Mouse (Mus musculus) layer of hippocampus, postnatal 36 days (tissue): ENCODE results near the gene Igf2bp2. TPM values are rescaled to one million over a fixed set of nuclear protein-coding genes. Genes with fewer than 3 reads are reported as not detected.

Source experiments
- DNase-seq, 2 experiments: peaks; one replicate each; pipeline ENCODE4 v3.0.0; 2022
- total RNA-seq, 2 experiments: library from RNA; stranded (reverse); gene quantifications; 2 replicates each; pipeline ENCODE4 v1.2.3; 2021

Gene Igf2bp2
- total RNA-seq, 2 experiments from 2014 or later: 0.37 to 0.46 TPM

DNA sequence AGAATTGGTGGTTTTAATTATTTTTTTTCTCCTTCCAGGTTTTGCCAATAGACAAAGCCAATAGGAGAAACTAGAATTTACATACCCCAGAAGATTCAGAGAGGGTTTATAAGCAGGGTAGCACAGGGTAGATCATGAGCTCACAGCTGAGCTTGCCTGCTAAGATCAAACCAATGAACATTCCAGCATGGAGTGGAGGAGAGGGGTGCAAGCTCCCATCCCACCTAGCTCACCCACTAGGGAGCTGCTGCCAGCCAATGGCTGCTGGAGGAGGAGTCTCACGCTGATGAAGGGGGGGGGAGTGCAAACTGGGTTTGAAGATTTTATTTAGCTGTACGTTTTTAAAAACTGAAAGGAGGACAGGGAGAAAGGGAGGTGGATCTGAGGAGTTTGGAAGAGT lies 14.0 kb downstream of the Igf2bp2 start:
- no peak for DNase-seq

GRCm38 (mm10) chr16:22147131-22147530 lies 16.0 kb downstream of the Igf2bp2 start:
- DNase-seq: no peak

DNA sequence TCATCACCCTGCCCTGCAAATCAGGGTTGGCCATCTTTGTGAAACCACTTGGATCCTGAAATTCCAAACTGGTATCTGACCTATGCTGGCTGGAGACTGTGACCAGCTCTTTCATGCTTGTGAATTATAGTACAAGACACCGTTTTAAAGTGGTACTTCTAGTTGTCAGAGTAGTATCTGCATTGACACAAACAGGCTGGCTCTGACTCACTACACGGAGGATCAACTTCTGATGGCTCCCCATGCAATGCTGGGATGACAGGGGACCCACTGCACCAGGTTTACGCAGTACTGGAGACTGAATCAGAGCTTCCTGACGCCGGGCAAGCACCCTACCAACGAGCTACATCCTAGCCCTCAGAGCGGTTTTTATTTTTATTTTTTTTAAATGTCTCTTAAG lies 17.0 kb downstream of the Igf2bp2 start:
- no peak for DNase-seq

DNA sequence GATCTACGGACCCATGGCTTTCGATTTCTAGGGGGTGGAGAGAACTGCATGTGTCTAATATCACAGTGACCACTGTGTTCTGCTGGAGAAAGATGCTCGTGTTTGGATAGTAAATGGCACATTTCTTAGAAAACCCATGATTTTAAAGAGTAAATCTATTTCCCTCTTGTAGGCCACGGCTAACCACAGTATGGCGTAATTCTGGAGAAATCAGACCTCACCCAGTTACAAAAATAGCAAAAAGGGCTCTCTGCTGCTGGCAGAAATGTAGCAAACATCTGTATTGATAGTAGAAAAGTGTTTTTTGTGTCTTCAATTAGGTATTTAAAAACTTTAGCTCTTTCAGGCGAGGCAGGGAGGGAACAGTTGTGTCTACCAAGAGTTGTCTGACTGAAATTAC lies 18.6 kb downstream of the Igf2bp2 start:
- DNase-seq: no peak

DNA sequence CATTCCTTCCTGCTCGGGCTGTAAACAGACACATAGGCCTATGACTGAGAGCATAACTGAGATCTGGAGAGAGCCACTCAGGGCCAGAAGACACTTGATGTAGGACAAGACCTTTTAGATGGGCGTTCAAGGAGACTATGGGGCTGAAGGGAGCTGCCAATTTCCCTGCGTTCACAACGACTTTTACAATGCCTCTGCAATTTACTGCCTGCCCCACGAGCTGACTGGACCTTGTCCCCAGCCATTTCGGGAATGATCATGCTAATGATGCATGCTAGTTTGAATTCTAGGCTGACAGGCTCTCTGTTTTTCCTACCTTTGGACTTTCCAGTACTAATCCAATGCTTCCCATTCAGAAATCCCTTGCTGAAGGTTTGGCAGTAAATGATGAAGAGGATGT lies 22.2 kb downstream of the Igf2bp2 start:
- no peak for DNase-seq

DNA sequence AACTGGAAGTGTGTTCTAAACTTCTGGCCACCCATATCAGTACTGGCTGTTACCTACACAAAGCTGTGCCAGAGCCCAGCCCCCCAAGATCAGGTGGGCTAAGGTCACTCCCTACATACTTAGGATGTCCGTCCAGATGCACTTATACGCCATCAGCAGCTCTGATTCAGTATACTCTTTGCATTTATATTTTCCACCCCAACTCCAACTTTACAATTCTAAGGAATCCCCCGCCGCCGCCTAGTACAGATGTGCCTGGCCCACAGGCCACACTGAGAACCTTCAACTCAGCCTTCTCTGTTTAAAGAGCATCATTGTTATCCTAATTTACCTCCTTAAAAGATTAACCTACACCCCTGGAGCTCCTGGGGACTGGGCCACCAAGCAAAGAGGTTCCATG lies 23.3 kb downstream of the Igf2bp2 start:
- no peak for DNase-seq

DNA sequence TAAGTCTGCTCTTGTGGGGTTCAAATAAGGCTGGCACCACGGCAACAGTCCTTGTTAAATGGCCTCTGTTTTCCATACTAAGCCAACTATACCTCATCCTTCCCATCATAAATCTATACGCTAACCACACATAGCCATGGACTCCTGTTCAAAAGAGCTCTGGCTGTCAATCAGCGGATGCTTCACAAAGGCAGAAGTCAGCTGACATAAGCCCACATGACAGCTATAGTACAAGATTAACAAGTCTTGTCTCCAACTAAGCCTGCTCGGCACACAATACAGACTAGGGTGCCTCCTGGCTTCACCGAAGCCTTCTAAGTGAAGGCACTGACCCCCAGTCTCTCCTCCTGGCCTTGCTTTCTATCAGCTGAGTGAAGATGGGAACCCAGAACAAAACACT lies 26.9 kb downstream of the Igf2bp2 start:
- DNase-seq: no peak

GRCm38 (mm10) chr16:22131321-22131720 lies 31.8 kb downstream of the Igf2bp2 start:
- no peak for DNase-seq

DNA sequence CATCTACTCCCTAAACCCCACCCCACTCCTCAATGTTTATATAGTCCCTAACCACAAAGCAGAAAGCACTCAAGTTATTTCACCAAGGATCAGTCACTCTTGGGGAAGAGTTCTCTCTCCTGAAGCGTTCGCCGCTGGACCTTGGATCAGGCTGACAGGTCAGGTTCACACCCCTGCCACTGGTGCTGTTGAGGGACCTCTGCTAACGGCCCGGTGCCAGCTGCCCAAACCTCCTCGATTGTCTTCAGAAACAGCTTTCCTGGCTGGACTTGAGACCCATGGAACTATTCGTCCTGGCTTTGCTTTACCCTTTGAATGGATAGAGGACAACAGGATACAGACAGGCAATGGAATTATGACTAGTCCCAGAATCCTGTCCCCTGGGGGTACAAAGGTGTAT lies 33.6 kb downstream of the Igf2bp2 start:
- DNase-seq: no peak

GRCm38 (mm10) chr16:22128595-22128994 lies 34.5 kb downstream of the Igf2bp2 start:
- no peak for DNase-seq

DNA sequence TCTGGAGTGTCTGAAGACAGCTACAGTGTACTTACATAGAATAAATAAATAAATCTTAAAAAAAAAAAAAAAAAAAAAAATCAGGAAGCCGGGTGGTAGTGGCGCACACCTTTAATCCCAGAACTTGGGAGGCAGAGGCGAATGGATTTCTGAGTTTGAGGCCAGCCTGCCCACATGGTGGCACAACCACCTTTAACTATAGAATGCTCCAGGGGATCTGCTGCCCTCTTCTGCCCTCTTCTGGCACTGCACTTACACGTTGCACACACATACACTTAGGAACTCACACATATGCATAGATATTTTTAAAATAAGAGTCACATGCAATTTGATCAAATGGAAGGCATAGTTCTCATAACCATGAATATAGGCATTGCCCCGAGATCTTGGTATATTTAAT lies 35.3 kb downstream of the Igf2bp2 start:
- DNase-seq: no peak

- DNase-seq: no peak
These were observed 36.2 kb downstream of the Igf2bp2 start for GRCm38 (mm10) chr16:22126936-22127335.

- DNase-seq: no peak
These were observed 38.7 kb downstream of the Igf2bp2 start for GRCm38 (mm10) chr16:22124325-22124918.

GRCm38 (mm10) chr16:22123658-22124057 lies 39.4 kb downstream of the Igf2bp2 start:
- peak; percentile 21 to 29 for DNase-seq

GRCm38 (mm10) chr16:22121109-22121508 lies 42.0 kb downstream of the Igf2bp2 start:
- DNase-seq: no peak

- no peak for DNase-seq
These were observed 43.6 kb downstream of the Igf2bp2 start for GRCm38 (mm10) chr16:22119524-22119923.

DNA sequence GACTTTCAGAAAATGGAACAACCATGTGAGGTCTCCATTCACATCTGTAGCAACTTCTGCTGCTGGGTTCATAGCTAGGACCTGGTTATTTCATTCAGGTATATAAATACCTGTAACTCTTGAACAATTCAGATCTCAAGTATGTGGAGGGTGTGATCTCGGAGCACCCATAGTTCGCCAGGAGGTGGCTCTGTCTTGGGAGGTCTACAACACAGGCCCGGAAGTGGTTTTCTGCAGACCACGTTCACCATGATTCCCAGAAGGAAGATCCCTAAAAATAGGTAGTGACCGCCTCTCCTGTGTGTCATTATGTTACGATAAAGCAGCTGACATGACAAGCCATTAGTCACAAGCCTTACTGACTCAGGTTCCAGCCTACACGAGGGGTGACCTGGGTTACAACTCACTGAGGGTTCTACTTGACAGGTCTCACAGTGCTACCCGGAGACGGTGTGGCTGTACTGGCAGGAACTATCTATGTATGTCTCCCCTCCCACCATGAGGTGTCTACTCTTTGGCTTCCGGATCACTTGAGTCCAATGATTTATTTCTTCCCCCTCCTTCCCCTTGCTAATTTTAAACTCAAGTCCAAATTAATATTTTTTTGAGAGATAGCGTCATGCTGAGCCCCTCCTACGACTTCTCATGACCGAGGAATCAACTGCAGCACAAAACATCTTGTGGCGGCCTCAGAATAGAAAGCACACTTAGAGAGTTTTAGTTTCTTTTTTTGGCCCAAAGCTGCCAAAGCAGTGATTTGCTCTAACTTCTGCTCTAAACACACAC lies 44.2 kb downstream of the Igf2bp2 start:
- no peak for DNase-seq

DNA sequence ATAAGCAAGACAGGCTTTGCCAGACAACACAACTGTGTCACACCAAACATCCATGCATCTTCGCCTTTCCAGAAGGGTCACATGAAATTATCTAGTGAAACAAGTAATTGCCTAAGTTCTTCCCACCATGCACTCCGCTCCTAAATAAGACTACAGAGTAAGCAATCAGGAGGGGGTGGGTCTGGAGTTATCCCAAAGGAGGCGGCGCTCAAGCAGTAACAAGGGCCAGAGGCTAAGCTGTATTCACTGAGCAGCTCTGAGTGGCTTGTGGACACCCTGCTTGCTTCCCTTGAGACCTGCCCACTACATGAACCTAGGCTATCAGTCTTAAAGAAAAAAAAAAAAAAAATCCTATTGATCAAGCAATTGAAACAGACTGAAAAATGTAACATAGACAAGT lies 44.9 kb downstream of the Igf2bp2 start:
- no peak for DNase-seq

DNA sequence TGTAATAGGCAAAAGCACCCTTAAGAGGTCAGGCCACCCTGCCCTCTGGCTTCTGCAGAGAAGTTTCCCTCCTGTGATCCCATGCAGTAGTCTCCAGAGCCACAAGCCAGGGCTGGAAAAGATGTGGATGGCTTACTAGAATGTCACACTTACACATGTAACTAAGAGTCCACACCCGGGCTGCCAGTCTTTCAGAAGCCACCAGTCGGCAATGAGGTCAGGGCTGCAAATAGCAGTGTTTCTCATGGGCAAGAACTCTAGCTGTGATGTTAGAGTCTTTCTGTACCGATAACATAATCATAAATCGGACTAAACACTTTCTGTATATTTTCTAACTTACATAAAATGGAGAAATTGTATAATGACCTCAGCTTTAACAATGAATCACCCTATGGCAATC lies 46.4 kb downstream of the Igf2bp2 start:
- DNase-seq: no peak

DNA sequence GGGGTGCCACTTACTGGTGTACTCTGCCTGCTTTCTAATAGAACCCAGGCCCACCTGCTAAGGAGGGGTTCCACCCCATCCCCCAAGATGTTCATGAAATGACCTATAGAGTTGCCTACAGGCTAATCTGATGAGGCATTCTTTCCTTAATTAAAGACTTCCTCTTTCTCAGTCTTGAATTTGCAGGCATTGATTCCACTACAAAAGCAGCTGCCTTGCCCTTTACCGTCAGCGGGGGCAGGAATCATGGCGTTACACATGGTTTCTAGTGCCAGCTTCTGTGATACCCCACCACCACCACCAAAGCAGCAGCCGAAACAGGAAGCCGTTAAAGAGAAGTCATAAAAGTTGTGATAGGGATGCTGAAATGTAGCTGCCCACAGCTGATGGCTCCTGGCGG lies 47.0 kb downstream of the Igf2bp2 start:
- no peak for DNase-seq

DNA sequence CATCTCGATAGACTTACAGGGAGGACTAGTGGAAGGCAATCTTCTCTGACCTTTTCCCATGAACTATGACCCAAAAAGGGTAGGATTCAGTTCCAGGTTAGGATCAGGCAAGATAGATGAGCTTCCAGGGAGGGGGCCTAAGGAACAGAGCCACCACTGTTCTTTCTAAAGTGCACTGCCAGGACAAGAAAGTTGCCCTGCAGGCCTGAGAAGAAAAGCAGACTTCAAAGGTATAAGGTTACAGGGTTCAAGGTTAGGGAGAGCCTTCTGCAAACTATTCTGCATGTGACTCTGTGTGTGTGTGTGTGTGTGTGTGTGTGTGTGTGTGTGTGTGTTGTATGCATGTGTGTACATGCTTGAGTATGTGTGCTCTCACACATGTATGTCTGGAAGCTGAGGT lies 53.1 kb downstream of the Igf2bp2 start:
- DNase-seq: no peak

GRCm38 (mm10) chr16:22109159-22109558 lies 53.9 kb downstream of the Igf2bp2 start:
- no peak for DNase-seq

GRCm38 (mm10) chr16:22107897-22108516 lies 55.1 kb downstream of the Igf2bp2 start:
- peak; percentile 8 to 12 for DNase-seq

- no peak for DNase-seq
These were observed 57.0 kb downstream of the Igf2bp2 start for GRCm38 (mm10) chr16:22106012-22106584.
